Mouse (Mus musculus) ES-E14 (cell line): ENCODE measurements around the gene Cracr2b. TPM values are rescaled to one million over a fixed set of nuclear protein-coding genes. Genes with fewer than 3 reads are reported as not detected.

ENCODE experiments used
- DNase-seq: peaks from one replicate; pipeline ENCODE4 v3.0.0-alpha.2; 2013; ENCODE audit warnings: low read depth, low spot score
- H3K27ac ChIP-seq: 2 replicates; pipeline ENCODE4 v1.5.1; 2012; ENCODE audit warnings: low read depth, mild to moderate bottlenecking, low read length, moderate library complexity, mixed read lengths; ENCODE audit not compliant: poor library complexity, insufficient read depth, severe bottlenecking
- H3K36me3 ChIP-seq: 2 replicates; pipeline ENCODE4 v1.6.1; 2012; ENCODE audit warnings: mild to moderate bottlenecking, low read length, moderate library complexity, mixed read lengths; ENCODE audit not compliant: control insufficient read depth, poor library complexity, insufficient read depth, severe bottlenecking
- H3K4me1 ChIP-seq, 2 experiments: fragments of 150-350 bp in 1 of 2; sonication (generic) in 1 of 2; 2 replicates each; pipeline ENCODE4 v1.6.1; 2012; ENCODE audit warnings: low read length in 2 of 2, mild to moderate bottlenecking in 1 of 2, mixed read lengths in 1 of 2; ENCODE audit not compliant: control insufficient read depth in 2 of 2, insufficient read depth in 2 of 2, poor library complexity in 1 of 2
- H3K4me3 ChIP-seq, 2 experiments: fragments of 150-350 bp in 1 of 2; sonication (generic) in 1 of 2; 2 replicates each; pipeline ENCODE4 v1.5.1; 2012; ENCODE audit warnings: low read length in 2 of 2, low read depth in 1 of 2, mild to moderate bottlenecking in 1 of 2, mixed read lengths in 1 of 2; ENCODE audit not compliant: insufficient read depth in 1 of 2, poor library complexity in 1 of 2, severe bottlenecking in 1 of 2
- H3K9ac ChIP-seq: 2 replicates; pipeline ENCODE4 v1.6.1; 2012; ENCODE audit warnings: low read depth, mild to moderate bottlenecking, low read length, mixed read lengths; ENCODE audit not compliant: poor library complexity, insufficient read depth, severe bottlenecking
- H3K9me3 ChIP-seq: fragments of 150-350 bp; sonication (generic); 2 replicates; pipeline ENCODE4 v1.6.1; 2012; ENCODE audit warnings: low read depth, mild to moderate bottlenecking, low read length; ENCODE audit not compliant: control insufficient read depth, insufficient read depth
- CHD2 ChIP-seq: IDR thresholded peaks from 2 replicates; pipeline ENCODE4 v1.6.1; 2014; ENCODE audit warnings: mild to moderate bottlenecking, low read depth, low read length, inconsistent platforms
- HCFC1 ChIP-seq: IDR thresholded peaks from 2 replicates; pipeline ENCODE4 v1.6.1; 2012; ENCODE audit warnings: low read length, inconsistent platforms, borderline replicate concordance; ENCODE audit not compliant: insufficient read depth
- MAFK ChIP-seq: IDR thresholded peaks from 2 replicates; pipeline ENCODE4 v1.6.1; 2014; ENCODE audit warnings: mild to moderate bottlenecking, low read depth, low read length, inconsistent platforms; ENCODE audit not compliant: insufficient read depth
- ZC3H11A ChIP-seq: IDR thresholded peaks from 2 replicates; pipeline ENCODE4 v1.6.1; 2012; ENCODE audit warnings: low read depth, mild to moderate bottlenecking, inconsistent platforms, low read length, borderline replicate concordance
- ZNF384 ChIP-seq: IDR thresholded peaks from 2 replicates; pipeline ENCODE4 v1.6.1; 2012; ENCODE audit warnings: low read depth, low read length, inconsistent platforms
- in situ Hi-C, 2 experiments: fragments of 600-800 bp; cut with MboI; formaldehyde crosslinking; loops; one replicate each; pipeline ENCODE4 v1.15.1; 2025; ENCODE audit warnings: low sequenced_read_pairs in 2 of 2, inconsistent platforms in 1 of 2; ENCODE audit not compliant: unreplicated experiment in 2 of 2
- total RNA-seq: library from RNA; depleted of rRNA; stranded (reverse); fragments of 300-350 nt; gene quantifications from 2 replicates; pipeline ENCODE4 v1.2.3, GENCODE M21; 2012

Gene Cracr2b
- total RNA-seq, 1 experiment = 5.8 TPM

- no peak for DNase-seq
- peak overlapping the region; percentile 79 for H3K9ac ChIP-seq
- TF ChIP-seq CHD2 (no peak), MAFK (peak; percentile 51; the same call in 1 of the 2 replicates)
- in situ Hi-C loops = no loop called here
- peaks cover 29% of the 10 kb centered on the region for H3K36me3 ChIP-seq
- H3K9me3 ChIP-seq = no peaks in the 10 kb centered on the region
- H3K4me1 ChIP-seq = peaks cover 3 to 42% of the 10 kb centered on the region in 2 experiments; a peak in 3 of 4 replicates
- H3K4me3 ChIP-seq = peak overlapping the region; percentile 75 to 89
- peak overlapping the region; percentile 28; the same call in 1 of the 2 replicates for H3K27ac ChIP-seq
Measured at GRCm38 (mm10) chr7:141468522-141469211, 7.8 kb downstream of the Cracr2b start.

- Histone ChIP-seq H3K4me1 (peaks cover 3 to 38% of the 10 kb centered on the region in 2 experiments; a peak in 3 of 4 replicates), H3K36me3 (peaks cover 29% of the 10 kb centered on the region), H3K9me3 (no peaks in the 10 kb centered on the region), H3K9ac (peak overlapping the region; percentile 64; the same call in 1 of the 2 replicates), H3K27ac (no peak overlapping the region; the same call in 1 of the 2 replicates), H3K4me3 (peak overlapping the region in 1 of 2 experiments; percentile 75; a peak in 2 of 4 replicates)
- DNase-seq = no peak
- TF ChIP-seq HCFC1 (no peak), MAFK (no peak), ZNF384 (no peak), ZC3H11A (no peak), CHD2 (no peak)
- in situ Hi-C loops = no loop called here
Measured at GRCm38 (mm10) chr7:141469352-141469751, 8.5 kb downstream of the Cracr2b start.

GRCm38 (mm10) chr7:141469901-141470636 lies 9.2 kb downstream of the Cracr2b start:
- Histone ChIP-seq H3K4me1 (peaks cover 3 to 38% of the 10 kb centered on the region in 2 experiments; a peak in 3 of 4 replicates), H3K9ac (peak overlapping the region; percentile 8; the same call in 1 of the 2 replicates), H3K27ac (peak overlapping the region; percentile 19; the same call in 1 of the 2 replicates), H3K9me3 (no peaks in the 10 kb centered on the region), H3K36me3 (peaks cover 29% of the 10 kb centered on the region), H3K4me3 (no peak overlapping the region)
- in situ Hi-C loops = no loop called here
- TF ChIP-seq ZC3H11A (no peak), ZNF384 (no peak), MAFK (no peak), CHD2 (no peak), HCFC1 (no peak)
- no peak for DNase-seq

- TF ChIP-seq HCFC1 (no peak), MAFK (no peak), CHD2 (no peak), ZNF384 (no peak), ZC3H11A (no peak)
- no peak for DNase-seq
- no peaks in the 10 kb centered on the region for H3K9me3 ChIP-seq
- H3K36me3 ChIP-seq = peaks cover 29% of the 10 kb centered on the region
- no peak overlapping the region for H3K4me3 ChIP-seq
- in situ Hi-C loops = no loop called here
- H3K9ac ChIP-seq = no peak overlapping the region
- peaks cover 3 to 35% of the 10 kb centered on the region in 2 experiments; a peak in 3 of 4 replicates for H3K4me1 ChIP-seq
- no peak overlapping the region for H3K27ac ChIP-seq
Measured at GRCm38 (mm10) chr7:141470637-141470944, 9.7 kb downstream of the Cracr2b start.
